Mouse (Mus musculus) cerebellum, postnatal 4 days (tissue): ENCODE data around the gene Arntl.

Experiments
- DNase-seq, 2 experiments: peaks; one replicate each; pipeline ENCODE4 v3.0.0; 2022; ENCODE audit warnings: low spot score in 2 of 2, mixed read lengths in 1 of 2

The Arntl gene

DNA sequence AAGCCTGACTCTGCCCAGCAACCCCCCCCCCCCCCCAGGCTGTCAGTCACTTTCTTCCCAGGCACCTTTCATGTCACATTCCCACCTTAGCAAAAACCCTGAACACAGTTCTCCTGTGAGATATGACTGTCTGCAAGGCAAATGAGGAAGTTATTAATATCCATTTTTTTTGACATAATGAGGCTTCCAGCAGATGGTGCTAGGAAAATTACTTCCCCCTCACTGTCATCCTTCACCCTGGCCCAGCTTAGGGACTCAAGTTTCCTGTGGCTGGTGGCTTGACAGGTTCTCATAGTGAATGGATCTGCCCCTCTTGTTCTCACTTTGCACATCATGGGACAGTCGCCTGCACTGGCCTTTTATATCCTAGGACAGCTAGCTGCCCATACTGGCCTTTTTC lies 81.9 kb downstream of the Arntl start:
- DNase-seq: no peak

GRCm38 (mm10) chr7:113291741-113292140 lies 84.5 kb downstream of the Arntl start:
- no peak for DNase-seq

DNA sequence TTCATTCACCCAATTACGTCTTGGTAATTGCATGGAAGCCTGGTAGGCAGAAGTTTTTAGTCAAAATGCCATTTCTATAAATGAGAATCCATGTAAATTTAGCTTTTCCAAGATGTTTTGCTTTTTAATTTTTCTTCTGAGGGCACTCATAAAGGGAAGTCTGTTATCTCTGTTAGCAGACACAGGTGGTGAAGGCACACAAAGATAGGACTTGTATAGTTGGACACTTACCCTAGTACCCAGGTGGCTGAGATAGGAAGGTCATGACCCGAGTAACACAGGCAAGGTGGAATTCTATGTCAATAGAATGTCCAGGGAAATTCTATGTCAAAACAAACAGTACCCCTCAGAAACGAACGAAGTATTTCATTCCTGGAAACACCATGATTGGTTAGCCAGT lies 84.9 kb downstream of the Arntl start:
- no peak for DNase-seq

DNA sequence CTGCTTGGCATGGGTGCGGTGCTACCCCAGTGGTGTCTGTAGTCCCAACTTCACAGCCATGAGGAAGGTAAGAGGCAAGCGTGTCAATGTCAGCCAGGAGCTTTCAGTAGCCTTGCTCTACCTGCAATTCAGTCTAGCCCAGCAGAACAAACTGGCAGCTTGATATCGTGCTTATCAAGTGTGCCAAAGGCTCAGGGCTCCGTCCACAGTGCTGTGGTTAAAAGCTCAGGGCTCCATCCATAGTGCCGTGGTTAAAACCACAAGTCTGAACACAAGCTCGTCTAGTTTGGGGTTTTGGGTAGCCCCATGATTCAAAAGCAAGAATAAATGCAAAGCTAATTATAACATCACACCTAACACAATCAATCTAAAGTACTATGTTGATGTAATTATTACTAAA lies 87.3 kb downstream of the Arntl start:
- no peak for DNase-seq

DNA sequence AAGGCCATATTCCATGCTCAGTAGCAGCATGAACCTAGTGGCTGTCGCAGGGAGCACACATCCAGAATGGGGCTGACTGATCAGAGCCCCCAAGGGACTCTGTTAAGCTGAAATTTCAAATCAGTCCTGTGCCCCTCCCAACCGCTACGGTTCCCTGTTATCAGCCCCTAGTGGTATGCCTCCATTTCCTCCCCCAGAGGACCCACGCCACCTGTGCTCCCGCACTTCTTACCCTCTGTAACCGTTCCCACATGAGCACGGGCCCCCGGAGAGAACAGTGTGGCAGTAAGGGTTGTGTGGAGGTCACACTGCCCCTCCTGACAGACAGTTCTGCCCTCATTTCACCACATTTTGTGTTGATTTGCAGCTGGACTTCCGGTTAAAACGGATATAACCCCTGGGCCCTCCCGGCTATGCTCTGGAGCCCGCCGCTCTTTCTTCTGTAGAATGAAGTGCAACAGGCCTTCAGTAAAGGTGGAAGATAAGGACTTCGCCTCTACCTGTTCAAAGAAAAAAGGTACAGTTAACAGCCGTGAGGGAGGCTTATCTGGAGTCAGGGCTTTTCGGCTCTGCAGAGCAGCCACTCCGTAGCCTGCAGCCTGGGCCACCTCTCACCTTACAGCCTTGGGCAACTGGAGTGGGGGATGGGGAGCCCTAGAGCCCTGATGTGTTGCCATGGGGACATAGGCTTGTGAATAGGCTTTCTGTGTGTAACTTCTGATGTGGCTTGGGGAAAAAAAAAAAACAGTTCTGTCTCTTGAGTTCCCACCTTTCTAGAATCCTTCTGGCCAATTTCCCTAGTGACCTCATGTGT lies 88.0 kb downstream of the Arntl start:
- DNase-seq: no peak

- no peak for DNase-seq
These were observed 90.5 kb downstream of the Arntl start for GRCm38 (mm10) chr7:113297813-113298212.

- no peak for DNase-seq
These were observed 102.9 kb downstream of the Arntl start for GRCm38 (mm10) chr7:113310136-113310535.

DNA sequence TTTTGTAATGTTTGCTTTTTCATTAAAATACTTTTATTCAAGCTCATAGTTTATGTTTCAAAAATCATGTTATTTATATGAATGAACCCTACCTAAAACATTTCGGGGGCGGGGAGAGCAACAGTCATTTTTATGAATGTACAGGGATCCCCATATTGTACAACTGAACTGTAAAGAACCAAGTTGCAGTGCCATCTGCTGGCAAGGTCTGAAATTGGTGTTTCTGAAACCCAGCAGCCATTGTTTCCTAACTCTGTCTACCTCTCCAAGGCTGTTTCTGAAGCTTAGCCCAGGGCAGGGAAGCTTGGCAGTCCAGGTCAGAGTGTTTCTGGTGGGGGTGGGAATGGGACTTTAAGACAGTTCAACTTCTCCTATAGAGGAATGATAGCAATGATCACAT lies 104.5 kb downstream of the Arntl start:
- peak; percentile 47 to 72 for DNase-seq

DNA sequence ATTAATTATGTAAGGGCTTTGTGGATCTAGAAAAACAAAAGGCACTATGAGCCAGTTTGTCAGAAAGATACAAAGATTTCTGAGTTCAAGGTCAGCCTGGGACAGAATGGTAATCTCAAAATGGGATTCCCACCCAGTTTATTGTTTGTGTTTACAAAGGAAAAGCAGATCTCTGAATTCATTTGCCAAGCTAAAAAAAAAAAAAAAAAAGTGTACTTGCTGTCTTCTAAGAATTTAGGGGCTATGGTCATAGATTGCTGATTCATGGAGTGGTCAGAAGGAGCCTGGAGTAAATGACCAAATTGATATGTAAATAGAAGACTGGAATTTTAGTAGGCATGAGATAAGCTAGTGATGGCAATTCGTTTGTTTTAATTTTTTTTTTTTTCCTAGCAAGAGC lies 112.9 kb downstream of the Arntl start:
- DNase-seq: no peak

GRCm38 (mm10) chr7:113334036-113334435 lies 126.8 kb downstream of the Arntl start:
- no peak for DNase-seq

DNA sequence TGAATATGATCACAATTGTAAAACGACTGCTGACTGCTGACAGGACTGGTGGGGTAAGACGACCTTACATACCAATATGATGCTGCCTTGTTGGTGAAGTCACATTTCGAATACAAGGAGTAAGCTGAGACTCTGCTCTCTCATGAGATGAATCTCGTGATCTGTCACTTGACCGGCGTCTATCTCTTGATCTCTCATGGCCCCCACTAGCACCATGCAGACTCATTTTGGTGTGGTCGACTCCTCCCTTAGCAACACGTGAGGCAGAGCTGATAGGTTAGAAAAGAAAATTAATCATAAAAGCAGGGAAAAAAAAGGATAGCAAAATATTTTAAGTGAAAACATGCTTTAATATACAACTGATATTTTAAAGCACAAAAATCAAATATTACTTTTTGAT lies 128.0 kb downstream of the Arntl start:
- DNase-seq: no peak

DNA sequence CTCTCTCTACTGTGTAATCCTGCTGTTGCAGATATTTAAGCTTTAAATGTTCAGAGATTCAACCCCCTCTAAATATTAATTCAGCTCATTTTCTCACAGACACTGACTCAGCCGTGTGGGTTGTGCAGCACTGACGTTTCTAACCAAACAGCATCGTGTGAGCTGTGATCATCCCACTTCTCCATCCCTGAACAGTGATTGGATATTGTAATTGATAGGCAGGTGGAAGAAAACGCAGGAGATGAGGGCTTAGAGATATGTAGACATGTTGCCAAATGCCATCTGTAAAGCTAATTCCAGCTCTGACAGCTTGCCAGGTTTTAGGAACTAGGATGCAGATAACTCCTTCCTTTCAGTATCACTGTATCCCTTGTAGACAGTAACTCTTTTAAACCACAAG lies 140.0 kb downstream of the Arntl start:
- DNase-seq: peak in 1 of 2 experiments; percentile 25

GRCm38 (mm10) chr7:113347694-113348093 lies 140.4 kb downstream of the Arntl start:
- no peak for DNase-seq

DNA sequence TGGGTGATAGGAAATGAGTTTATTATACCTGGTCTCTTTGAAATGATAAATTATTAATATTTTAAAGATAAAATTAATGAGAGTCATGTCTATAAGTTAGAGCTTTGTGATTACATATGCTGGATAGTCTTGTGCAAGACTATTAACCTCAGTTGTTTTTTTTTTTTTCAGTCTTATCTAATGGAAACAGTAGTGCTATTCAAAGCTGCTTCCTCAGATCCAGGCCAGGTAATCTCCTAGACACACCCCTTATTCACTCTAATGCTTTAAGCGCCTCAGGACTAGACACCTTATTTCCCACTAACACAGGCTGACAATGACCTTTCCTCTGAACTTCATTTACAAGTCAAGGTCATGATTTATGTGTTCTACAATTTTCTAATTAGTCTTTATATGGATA lies 141.8 kb downstream of the Arntl start:
- no peak for DNase-seq
